Mouse (Mus musculus): ENCODE measurements around the gene Phlda1. TPM values are rescaled to one million over a fixed set of nuclear protein-coding genes. Genes with fewer than 3 reads are reported as not detected.
"Not testable (repeated sequence)": the region's sequence is repeated elsewhere in the genome, so short reads cannot be mapped to it uniquely, and the experiment has no call there.

The Phlda1 gene
- polyA plus RNA-seq, 1 experiment from 2014 or later: 34.0 TPM

DNA sequence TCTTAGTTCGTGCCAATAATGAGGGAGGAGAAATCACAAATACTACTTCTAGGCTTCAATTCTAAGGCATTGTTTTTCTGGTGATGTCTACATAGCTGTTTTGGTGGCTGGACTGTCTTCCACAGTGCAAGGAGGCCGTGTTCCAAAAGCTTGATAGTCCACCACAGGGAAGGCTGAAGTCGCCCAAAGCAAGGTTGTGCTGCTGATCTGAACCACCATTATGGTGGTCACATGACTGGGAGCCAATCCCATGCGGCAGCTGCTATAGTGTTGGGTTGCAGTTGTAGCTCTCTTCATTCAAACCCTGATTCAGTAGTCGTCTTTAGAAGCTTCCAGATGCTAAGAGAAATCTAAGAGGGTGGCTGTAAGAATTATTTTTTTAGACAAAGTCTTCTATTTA lies 26.5 kb upstream of the Phlda1 start:
- DNase-seq (ENCODE audit: low spot score): no peak
- no peak overlapping the region for H3K4me3 ChIP-seq
- WGBS: 79% methylated on average over 5 of the region's 5 CpGs
- no peaks in the 10 kb centered on the region for H3K9me3 ChIP-seq
- no peaks in the 10 kb centered on the region for H3K27me3 ChIP-seq (replicated peaks; ENCODE audit: low read depth, poor library complexity, severe bottlenecking)
- peaks cover 37% of the 10 kb centered on the region for H3K4me1 ChIP-seq
- H3K27ac ChIP-seq (replicated peaks): no peak overlapping the region
- H3K36me3 ChIP-seq (replicated peaks): peaks cover 88% of the 10 kb centered on the region

DNA sequence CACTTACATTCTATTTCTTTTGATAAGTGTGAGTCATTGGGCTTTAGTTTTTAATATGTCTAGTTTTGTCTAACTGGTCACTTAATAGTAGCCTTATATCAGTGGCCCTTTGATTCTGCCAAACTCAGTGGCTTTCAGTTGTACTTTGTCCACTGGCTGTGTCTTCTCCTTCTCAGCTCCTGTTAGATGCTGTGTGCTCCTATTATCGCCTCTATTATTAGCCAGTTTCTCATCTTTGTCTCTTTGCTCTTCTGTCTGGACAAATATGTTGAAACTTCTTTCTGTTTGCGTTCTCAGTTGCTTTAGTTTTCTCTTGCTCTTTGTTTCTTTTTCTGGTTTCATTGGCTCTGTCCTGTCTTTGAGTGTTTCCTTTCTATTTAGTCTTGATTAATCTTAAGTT lies 23.4 kb upstream of the Phlda1 start:
- peaks cover 91% of the 10 kb centered on the region for H3K36me3 ChIP-seq (replicated peaks)

DNA sequence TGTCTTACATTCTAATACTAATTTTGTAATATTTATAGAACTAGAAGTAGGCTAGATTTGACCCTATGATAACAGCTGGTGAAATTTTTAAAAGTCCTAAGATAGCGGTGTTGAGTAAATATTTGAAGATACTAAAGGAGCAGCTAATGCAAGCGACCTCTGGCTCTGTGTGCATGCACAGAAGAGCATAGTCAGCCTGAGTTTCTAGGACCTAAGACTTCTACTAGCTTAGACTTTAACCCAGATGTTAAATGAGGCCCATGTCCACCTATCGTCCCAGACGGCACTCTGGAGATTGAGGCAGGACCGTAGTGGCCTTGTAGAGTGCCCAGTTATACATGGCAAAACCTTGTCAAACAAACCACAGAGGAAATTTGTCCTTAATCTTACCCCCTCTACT lies 22.0 kb upstream of the Phlda1 start:
- no peak for DNase-seq (ENCODE audit: low spot score)
- Histone ChIP-seq H3K27me3 (replicated peaks; ENCODE audit: low read depth, poor library complexity, severe bottlenecking) (no peaks in the 10 kb centered on the region), H3K4me1 (peaks cover 9% of the 10 kb centered on the region), H3K9me3 (no peaks in the 10 kb centered on the region), H3K4me3 (no peak overlapping the region), H3K27ac (replicated peaks) (no peak overlapping the region), H3K36me3 (replicated peaks) (peaks cover 93% of the 10 kb centered on the region)
- 91% methylated on average over 5 of the region's 5 CpGs for WGBS

More for the DNA sequence above, 23.4 kb upstream of the Phlda1 start:
- H3K4me3 ChIP-seq: no peak overlapping the region
- 93% methylated on average over 2 of the region's 2 CpGs for WGBS
- no peaks in the 10 kb centered on the region for H3K9me3 ChIP-seq
- DNase-seq (ENCODE audit: low spot score): no peak
- peaks cover 13% of the 10 kb centered on the region for H3K4me1 ChIP-seq
- no peaks in the 10 kb centered on the region for H3K27me3 ChIP-seq (replicated peaks; ENCODE audit: low read depth, poor library complexity, severe bottlenecking)
- no peak overlapping the region for H3K27ac ChIP-seq (replicated peaks)

DNA sequence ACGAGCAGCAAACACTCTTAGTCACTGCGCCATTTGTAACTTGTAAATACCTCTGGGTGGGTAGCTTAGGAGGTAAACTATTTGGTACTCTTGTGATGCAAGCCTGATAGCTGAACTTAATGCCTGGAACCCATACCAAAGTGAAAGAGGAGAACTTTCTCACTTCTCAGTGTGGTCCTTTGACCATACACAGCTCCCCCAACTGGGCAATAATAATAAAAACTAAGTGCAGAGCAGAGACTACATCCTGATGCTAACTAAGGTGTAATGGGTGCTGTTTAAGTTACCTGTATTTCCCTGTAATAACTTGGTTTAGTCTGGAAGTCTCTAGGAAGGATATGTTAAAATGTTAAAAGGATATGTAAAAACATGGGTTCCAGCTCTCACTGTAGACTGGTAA lies 17.3 kb upstream of the Phlda1 start:
- H3K27ac ChIP-seq (replicated peaks): no peak overlapping the region
- peaks cover 100% of the 10 kb centered on the region for H3K36me3 ChIP-seq (replicated peaks)
- DNase-seq (ENCODE audit: low spot score): no peak
- no peaks in the 10 kb centered on the region for H3K9me3 ChIP-seq
- no peak overlapping the region for H3K4me3 ChIP-seq
- WGBS: 85% methylated on average over 2 of the region's 2 CpGs
- no peaks in the 10 kb centered on the region for H3K4me1 ChIP-seq
- no peaks in the 10 kb centered on the region for H3K27me3 ChIP-seq (replicated peaks; ENCODE audit: low read depth, poor library complexity, severe bottlenecking)

GRCm38 (mm10) chr10:111490079-111490478 lies 16.0 kb upstream of the Phlda1 start:
- H3K27me3 ChIP-seq (replicated peaks; ENCODE audit: low read depth, poor library complexity, severe bottlenecking): not testable (repeated sequence)
- 91% methylated on average over 4 of the region's 4 CpGs for WGBS
- peaks cover 98% of the 10 kb centered on the region for H3K36me3 ChIP-seq (replicated peaks)

GRCm38 (mm10) chr10:111495888-111496287 lies 10.2 kb upstream of the Phlda1 start:
- no peak overlapping the region for H3K27ac ChIP-seq (replicated peaks)
- DNase-seq (ENCODE audit: low spot score): no peak
- 91% methylated on average over 7 of the region's 7 CpGs for WGBS
- H3K4me3 ChIP-seq: no peak overlapping the region
- H3K4me1 ChIP-seq: no peaks in the 10 kb centered on the region
- H3K36me3 ChIP-seq (replicated peaks): peaks cover 78% of the 10 kb centered on the region
- H3K27me3 ChIP-seq (replicated peaks; ENCODE audit: low read depth, poor library complexity, severe bottlenecking): no peaks in the 10 kb centered on the region
- no peaks in the 10 kb centered on the region for H3K9me3 ChIP-seq

More at GRCm38 (mm10) chr10:111490079-111490478, 16.0 kb upstream of the Phlda1 start:
- not testable (repeated sequence) for H3K4me3 ChIP-seq; H3K4me1 ChIP-seq; DNase-seq (ENCODE audit: low spot score); H3K27ac ChIP-seq (replicated peaks); H3K9me3 ChIP-seq

DNA sequence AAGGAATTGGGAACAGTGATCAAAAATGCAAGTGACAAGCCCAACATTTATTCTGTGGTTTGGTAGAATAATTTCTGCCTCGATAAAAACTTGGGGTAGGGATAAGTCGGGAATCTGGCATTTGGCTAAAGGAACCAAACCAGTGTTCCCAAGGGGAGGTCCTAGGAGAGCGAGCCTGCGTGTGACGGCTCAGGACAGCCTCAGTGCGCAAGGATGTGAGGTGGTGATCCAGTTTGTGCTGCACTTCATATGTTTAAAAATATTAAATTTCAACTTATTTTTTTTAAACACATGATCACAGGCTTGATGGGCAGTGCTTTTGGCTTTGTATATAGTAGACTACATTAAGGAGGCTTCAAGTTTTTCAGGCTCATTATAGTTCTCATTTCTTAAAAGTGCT lies 6.2 kb upstream of the Phlda1 start:
- Histone ChIP-seq H3K36me3 (replicated peaks) (peaks cover 41% of the 10 kb centered on the region), H3K4me1 (peaks cover 9% of the 10 kb centered on the region), H3K27ac (replicated peaks) (no peak overlapping the region), H3K9me3 (no peaks in the 10 kb centered on the region), H3K27me3 (replicated peaks; ENCODE audit: low read depth, poor library complexity, severe bottlenecking) (no peaks in the 10 kb centered on the region), H3K4me3 (no peak overlapping the region)
- 62% methylated on average over 6 of the region's 6 CpGs for WGBS
- no peak for DNase-seq (ENCODE audit: low spot score)

DNA sequence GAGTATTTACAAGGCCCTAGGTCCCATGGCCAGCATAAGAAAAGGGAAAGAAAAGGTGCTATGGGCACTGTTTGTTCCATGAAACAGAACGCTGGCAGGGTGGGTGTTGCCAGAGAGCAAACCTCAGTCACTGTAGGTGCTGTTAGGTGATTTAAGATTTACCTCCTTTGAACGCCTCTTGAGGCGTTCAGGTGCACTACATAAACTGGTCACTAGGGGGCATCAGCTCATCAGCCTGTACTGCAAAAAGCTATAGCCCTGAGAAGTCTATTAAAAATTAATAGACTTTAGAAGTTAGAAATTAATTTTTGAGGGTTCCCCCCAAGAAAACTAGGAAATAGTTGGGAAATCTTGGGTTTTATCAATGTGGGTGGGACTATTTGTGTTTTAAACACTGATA lies 3.0 kb upstream of the Phlda1 start:
- Histone ChIP-seq H3K9me3 (no peaks in the 10 kb centered on the region), H3K27ac (replicated peaks) (no peak overlapping the region), H3K4me3 (no peak overlapping the region), H3K27me3 (replicated peaks; ENCODE audit: low read depth, poor library complexity, severe bottlenecking) (no peaks in the 10 kb centered on the region), H3K4me1 (peaks cover 29% of the 10 kb centered on the region), H3K36me3 (replicated peaks) (peaks cover 9% of the 10 kb centered on the region)
- WGBS: under 1% methylated on average over 3 of the region's 3 CpGs
- peak; percentile 77 for DNase-seq (ENCODE audit: low spot score)

- Histone ChIP-seq H3K27ac (replicated peaks) (no peak overlapping the region), H3K4me3 (no peak overlapping the region), H3K4me1 (peaks cover 33% of the 10 kb centered on the region), H3K36me3 (replicated peaks) (peaks cover 3% of the 10 kb centered on the region), H3K27me3 (replicated peaks; ENCODE audit: low read depth, poor library complexity, severe bottlenecking) (no peaks in the 10 kb centered on the region), H3K9me3 (no peaks in the 10 kb centered on the region)
- DNase-seq (ENCODE audit: low spot score): no peak
- 40% methylated on average over 10 of the region's 10 CpGs for WGBS
These were observed 2.4 kb upstream of the Phlda1 start for GRCm38 (mm10) chr10:111503716-111504115.

DNA sequence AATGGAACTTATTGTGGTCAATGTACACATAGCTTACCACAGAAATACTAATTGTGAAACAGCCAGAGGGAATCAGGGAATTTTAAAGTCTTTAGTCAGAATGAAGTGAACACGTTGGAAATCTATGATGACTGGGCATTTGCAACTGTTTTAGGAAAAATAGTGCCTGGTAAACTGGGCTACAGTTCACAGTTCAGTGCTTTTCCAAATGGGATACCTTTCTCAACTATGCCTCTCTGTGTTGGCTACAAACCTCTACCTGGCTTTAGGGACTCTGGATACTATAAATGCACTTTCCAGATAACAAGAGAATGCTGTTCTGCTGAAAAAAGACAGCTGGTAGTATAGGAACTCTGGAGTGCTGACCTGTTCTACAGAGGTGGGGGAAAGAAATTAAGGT lies 1.5 kb upstream of the Phlda1 start:
- H3K4me3 ChIP-seq: no peak overlapping the region
- WGBS: 64% methylated on average over 1 of the region's 1 CpGs
- H3K4me1 ChIP-seq: peaks cover 42% of the 10 kb centered on the region
- H3K27me3 ChIP-seq (replicated peaks; ENCODE audit: low read depth, poor library complexity, severe bottlenecking): no peaks in the 10 kb centered on the region
- H3K27ac ChIP-seq (replicated peaks): no peak overlapping the region
- DNase-seq (ENCODE audit: low spot score): no peak
- H3K36me3 ChIP-seq (replicated peaks): 0 out of 2 replicates have a peak, but pooled peaks cover 2% of the 10 kb centered on the region
- H3K9me3 ChIP-seq: no peaks in the 10 kb centered on the region

DNA sequence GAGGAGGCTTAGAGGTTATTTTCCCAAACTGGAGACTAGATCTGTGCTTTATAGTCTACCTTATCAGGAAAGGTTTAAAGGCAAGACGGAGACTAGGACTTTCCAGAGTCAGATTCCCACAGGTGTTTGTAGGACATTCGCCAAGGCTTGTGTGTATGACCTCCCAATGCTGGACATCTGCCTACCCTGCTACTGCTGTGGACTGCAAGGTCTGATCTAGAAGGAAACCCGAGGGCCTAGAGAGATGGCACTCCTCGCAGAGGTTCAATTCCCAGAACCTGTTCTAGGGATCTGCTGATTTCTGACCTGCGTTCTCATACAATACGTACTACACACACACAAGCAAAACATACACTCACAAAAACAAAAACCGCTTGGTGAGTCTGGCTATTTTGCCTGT lies 680 bp upstream of the Phlda1 start:
- peak overlapping the region; percentile 96; the same call in 1 of the 2 replicates for H3K27ac ChIP-seq (replicated peaks)
- H3K4me1 ChIP-seq: peaks cover 50% of the 10 kb centered on the region
- DNase-seq (ENCODE audit: low spot score): no peak

DNA sequence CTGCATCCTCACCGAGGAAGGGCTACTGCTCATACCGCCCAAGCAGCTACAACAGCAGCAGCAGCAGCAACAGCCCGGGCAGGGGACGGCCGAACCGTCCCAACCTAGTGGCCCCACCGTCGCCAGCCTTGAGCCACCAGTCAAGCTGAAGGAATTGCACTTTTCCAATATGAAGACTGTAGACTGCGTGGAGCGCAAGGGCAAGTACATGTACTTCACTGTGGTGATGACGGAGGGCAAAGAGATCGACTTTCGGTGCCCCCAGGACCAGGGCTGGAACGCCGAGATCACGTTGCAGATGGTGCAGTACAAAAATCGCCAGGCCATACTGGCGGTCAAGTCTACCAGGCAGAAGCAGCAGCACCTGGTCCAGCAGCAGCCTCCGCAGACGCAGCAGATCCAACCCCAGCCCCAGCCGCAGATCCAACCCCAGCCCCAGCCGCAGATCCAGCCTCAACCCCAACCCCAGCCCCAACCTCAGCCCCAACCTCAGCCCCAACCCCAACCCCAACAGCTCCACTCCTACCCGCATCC lies 907 bp downstream of the Phlda1 start:
- Histone ChIP-seq H3K4me1 (peaks cover 60% of the 10 kb centered on the region), H3K4me3 (peak overlapping the region; percentile 89), H3K27me3 (replicated peaks; ENCODE audit: low read depth, poor library complexity, severe bottlenecking) (no peaks in the 10 kb centered on the region), H3K9me3 (no peaks in the 10 kb centered on the region), H3K27ac (replicated peaks) (peak overlapping the region; percentile 96), H3K36me3 (replicated peaks) (no peaks in the 10 kb centered on the region)
- WGBS: under 1% methylated on average over 23 of the region's 23 CpGs
- no peak for DNase-seq (ENCODE audit: low spot score)

More for the DNA sequence above, 680 bp upstream of the Phlda1 start:
- Histone ChIP-seq H3K9me3 (no peaks in the 10 kb centered on the region), H3K27me3 (replicated peaks; ENCODE audit: low read depth, poor library complexity, severe bottlenecking) (no peaks in the 10 kb centered on the region), H3K4me3 (peak overlapping the region; percentile 89; the same call in 1 of the 2 replicates), H3K36me3 (replicated peaks) (0 out of 2 replicates have a peak, but pooled peaks cover 2% of the 10 kb centered on the region)
- 52% methylated on average over 7 of the region's 7 CpGs for WGBS

DNA sequence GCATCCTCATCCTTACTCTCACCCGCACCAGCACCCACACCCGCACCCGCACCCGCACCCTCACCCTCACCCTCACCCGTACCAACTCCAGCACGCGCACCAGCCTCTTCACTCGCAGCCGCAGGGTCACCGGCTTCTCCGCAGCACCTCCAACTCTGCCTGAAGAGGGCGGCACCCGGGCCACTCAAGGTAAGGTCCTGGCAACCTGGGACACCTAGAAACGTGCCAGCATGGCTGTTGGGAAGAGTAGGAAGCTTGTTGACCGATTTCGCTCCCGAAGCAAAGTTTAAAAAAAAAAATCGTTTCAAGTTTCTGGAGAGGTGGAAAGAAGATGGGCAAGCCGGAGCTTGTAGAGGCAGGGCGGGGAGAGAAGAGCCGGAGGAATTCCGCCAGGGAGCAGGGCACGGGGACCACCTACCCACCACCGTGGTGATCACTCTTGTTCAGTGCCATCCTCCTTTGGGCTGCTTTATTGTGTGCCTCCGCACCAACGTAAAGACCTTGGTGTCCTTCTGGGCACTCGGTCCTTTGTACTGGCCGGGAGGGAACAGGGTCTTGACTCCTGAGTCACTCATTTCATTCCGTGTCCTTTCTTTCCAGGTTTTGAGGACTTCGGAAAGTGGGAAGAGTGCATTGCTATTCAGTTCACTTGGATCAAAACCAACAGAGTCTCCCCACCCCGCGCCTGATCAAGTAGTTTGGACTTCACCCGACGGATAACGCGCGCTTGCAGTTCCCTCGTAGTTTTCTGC lies 1.6 kb downstream of the Phlda1 start:
- H3K36me3 ChIP-seq (replicated peaks): no peaks in the 10 kb centered on the region
- DNase-seq (ENCODE audit: low spot score): peak; percentile 81
- under 1% methylated on average over 38 of the region's 38 CpGs for WGBS
- H3K27me3 ChIP-seq (replicated peaks; ENCODE audit: low read depth, poor library complexity, severe bottlenecking): no peaks in the 10 kb centered on the region
- H3K4me1 ChIP-seq: peaks cover 60% of the 10 kb centered on the region
- H3K27ac ChIP-seq (replicated peaks): peak overlapping the region; percentile 96
- H3K9me3 ChIP-seq: no peaks in the 10 kb centered on the region
- peak overlapping the region; percentile 89 for H3K4me3 ChIP-seq
